Mouse (Mus musculus): Measurements from ENCODE around the gene Rbm44.

DNA sequence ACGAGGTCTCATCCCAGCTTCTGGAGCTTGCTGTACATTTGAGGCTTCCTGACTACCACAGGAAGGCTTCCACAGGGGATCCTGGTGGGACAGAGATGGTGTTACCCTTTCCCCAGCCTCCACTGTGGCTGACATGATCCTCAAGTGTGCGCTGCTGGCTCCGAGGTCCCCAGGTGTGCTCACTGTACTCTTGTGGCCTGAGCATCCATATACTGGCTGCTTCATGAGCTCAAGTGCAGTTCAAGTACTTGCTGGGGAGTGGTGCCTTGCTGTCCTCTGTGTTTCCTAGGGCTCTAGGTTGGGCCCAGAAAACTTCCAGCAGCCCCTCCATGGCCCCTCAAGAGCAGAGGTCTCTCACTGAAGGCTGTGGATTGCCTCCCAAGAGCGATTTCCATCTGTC is 48.8 kb downstream of the Rbm44 start:
- TF ChIP-seq EP300 (optimal IDR thresholded peaks at IDR 0.05), result no peak
- no peak for TF ChIP-seq CTCF (IDR thresholded peaks at IDR 0.05; ENCODE audit: low read depth)
